Mouse (Mus musculus) C2C12 (cell line): ENCODE results near the gene Taf1c.

ENCODE experiments used
- CEBPB ChIP-seq: IDR thresholded peaks from one replicate; pipeline ENCODE4 v1.6.1; 2011; ENCODE audit warnings: low read depth, mild to moderate bottlenecking, control low read depth, moderate library complexity
- CTCF ChIP-seq: IDR thresholded peaks from one replicate; pipeline ENCODE4 v1.5.1; 2011; ENCODE audit not compliant: control insufficient read depth, insufficient read depth, insufficient read length
- FOSL1 ChIP-seq: IDR thresholded peaks from one replicate; pipeline ENCODE4 v1.8.0; 2011; ENCODE audit warnings: mild to moderate bottlenecking, low read length; ENCODE audit not compliant: poor library complexity, insufficient read depth, severe bottlenecking
- MAX ChIP-seq: IDR thresholded peaks from one replicate; pipeline ENCODE4 v1.6.1; 2011; ENCODE audit warnings: mild to moderate bottlenecking, control low read depth

- TF ChIP-seq MAX, result no peak
- no peak for TF ChIP-seq FOSL1
- TF ChIP-seq CTCF, result no peak
- TF ChIP-seq CEBPB, result no peak
These were observed 19.9 kb upstream of the Taf1c start for GRCm38 (mm10) chr8:119624916-119625315.
